Mouse (Mus musculus): Measurements from ENCODE around the gene Abca1. TPM values are rescaled to one million over a fixed set of nuclear protein-coding genes. Genes with fewer than 3 reads are reported as not detected.

The Abca1 gene
- polyA plus RNA-seq, 1 experiment: 2.6 TPM

GRCm38 (mm10) chr4:53023189-53023925 is 136.3 kb downstream of the Abca1 start:
- H3K4me1 ChIP-seq (ENCODE audit: control insufficient read depth, insufficient read depth, low read length): no peaks in the 10 kb centered on the region
- H3K9me3 ChIP-seq (replicated peaks; ENCODE audit: control insufficient read depth, insufficient read depth, low read length, poor library complexity, severe bottlenecking): no peaks in the 10 kb centered on the region
- H3K27me3 ChIP-seq (ENCODE audit: control insufficient read depth, insufficient read depth, low read length, poor library complexity, severe bottlenecking): no peaks in the 10 kb centered on the region
- no peak overlapping the region for H3K4me3 ChIP-seq (ENCODE audit: low read depth, low read length)
- no peak overlapping the region for H3K9ac ChIP-seq (ENCODE audit: low read depth, poor library complexity, severe bottlenecking)
- H3K36me3 ChIP-seq (ENCODE audit: control insufficient read depth, insufficient read depth, low read length, poor library complexity, severe bottlenecking): peaks cover 5% of the 10 kb centered on the region
- TF ChIP-seq EP300 (IDR thresholded peaks at IDR 0.05; ENCODE audit: insufficient read depth, low read depth, low read length) (no peak), POLR2A (IDR thresholded peaks at IDR 0.05; ENCODE audit: insufficient read depth, low read length) (no peak), CTCF (IDR thresholded peaks at IDR 0.05; ENCODE audit: low read depth, low read length) (no peak)
- H3K27ac ChIP-seq (ENCODE audit: insufficient read depth, low read length): no peak overlapping the region

GRCm38 (mm10) chr4:53018392-53018791 is 141.3 kb downstream of the Abca1 start:
- TF ChIP-seq CTCF (IDR thresholded peaks at IDR 0.05; ENCODE audit: low read depth, low read length): no peak
- TF ChIP-seq EP300 (IDR thresholded peaks at IDR 0.05; ENCODE audit: insufficient read depth, low read depth, low read length): no peak
- TF ChIP-seq POLR2A (IDR thresholded peaks at IDR 0.05; ENCODE audit: insufficient read depth, low read length): no peak
- Histone ChIP-seq H3K36me3 (ENCODE audit: control insufficient read depth, insufficient read depth, low read length, poor library complexity, severe bottlenecking) (peaks cover 15% of the 10 kb centered on the region), H3K9me3 (replicated peaks; ENCODE audit: control insufficient read depth, insufficient read depth, low read length, poor library complexity, severe bottlenecking) (peaks cover 11% of the 10 kb centered on the region), H3K4me3 (ENCODE audit: low read depth, low read length) (no peak overlapping the region), H3K9ac (ENCODE audit: low read depth, poor library complexity, severe bottlenecking) (no peak overlapping the region), H3K4me1 (ENCODE audit: control insufficient read depth, insufficient read depth, low read length) (no peaks in the 10 kb centered on the region), H3K27ac (ENCODE audit: insufficient read depth, low read length) (no peak overlapping the region), H3K27me3 (ENCODE audit: control insufficient read depth, insufficient read depth, low read length, poor library complexity, severe bottlenecking) (no peaks in the 10 kb centered on the region)

- peaks cover 11% of the 10 kb centered on the region for H3K36me3 ChIP-seq (ENCODE audit: control insufficient read depth, insufficient read depth, low read length, poor library complexity, severe bottlenecking)
- H3K4me1 ChIP-seq (ENCODE audit: control insufficient read depth, insufficient read depth, low read length): no peaks in the 10 kb centered on the region
Observed at GRCm38 (mm10) chr4:53015024-53015423, 144.7 kb downstream of the Abca1 start.

GRCm38 (mm10) chr4:53014421-53014820 is 145.3 kb downstream of the Abca1 start:
- Histone ChIP-seq H3K27ac (ENCODE audit: insufficient read depth, low read length) (no peak overlapping the region), H3K36me3 (ENCODE audit: control insufficient read depth, insufficient read depth, low read length, poor library complexity, severe bottlenecking) (peaks cover 11% of the 10 kb centered on the region), H3K4me3 (ENCODE audit: low read depth, low read length) (no peak overlapping the region), H3K4me1 (ENCODE audit: control insufficient read depth, insufficient read depth, low read length) (no peaks in the 10 kb centered on the region), H3K9ac (ENCODE audit: low read depth, poor library complexity, severe bottlenecking) (no peak overlapping the region), H3K27me3 (ENCODE audit: control insufficient read depth, insufficient read depth, low read length, poor library complexity, severe bottlenecking) (no peaks in the 10 kb centered on the region), H3K9me3 (replicated peaks; ENCODE audit: control insufficient read depth, insufficient read depth, low read length, poor library complexity, severe bottlenecking) (peaks cover 13% of the 10 kb centered on the region)
- TF ChIP-seq EP300 (IDR thresholded peaks at IDR 0.05; ENCODE audit: insufficient read depth, low read depth, low read length) (0 out of 2 replicates have a peak, but pooled peaks have one; percentile 22), POLR2A (IDR thresholded peaks at IDR 0.05; ENCODE audit: insufficient read depth, low read length) (no peak)

More at GRCm38 (mm10) chr4:53015024-53015423, 144.7 kb downstream of the Abca1 start:
- H3K9ac ChIP-seq (ENCODE audit: low read depth, poor library complexity, severe bottlenecking): no peak overlapping the region
- TF ChIP-seq EP300 (IDR thresholded peaks at IDR 0.05; ENCODE audit: insufficient read depth, low read depth, low read length): no peak
- no peak for TF ChIP-seq CTCF (IDR thresholded peaks at IDR 0.05; ENCODE audit: low read depth, low read length)
- no peak for TF ChIP-seq POLR2A (IDR thresholded peaks at IDR 0.05; ENCODE audit: insufficient read depth, low read length)
- H3K4me3 ChIP-seq (ENCODE audit: low read depth, low read length): no peak overlapping the region
- H3K27me3 ChIP-seq (ENCODE audit: control insufficient read depth, insufficient read depth, low read length, poor library complexity, severe bottlenecking): no peaks in the 10 kb centered on the region
- H3K9me3 ChIP-seq (replicated peaks; ENCODE audit: control insufficient read depth, insufficient read depth, low read length, poor library complexity, severe bottlenecking): peaks cover 11% of the 10 kb centered on the region
- no peak overlapping the region for H3K27ac ChIP-seq (ENCODE audit: insufficient read depth, low read length)

- Histone ChIP-seq H3K9me3 (replicated peaks; ENCODE audit: control insufficient read depth, insufficient read depth, low read length, poor library complexity, severe bottlenecking) (peaks cover 11% of the 10 kb centered on the region), H3K36me3 (ENCODE audit: control insufficient read depth, insufficient read depth, low read length, poor library complexity, severe bottlenecking) (peaks cover 2% of the 10 kb centered on the region; the same call in 1 of the 2 replicates), H3K27me3 (ENCODE audit: control insufficient read depth, insufficient read depth, low read length, poor library complexity, severe bottlenecking) (no peaks in the 10 kb centered on the region), H3K4me1 (ENCODE audit: control insufficient read depth, insufficient read depth, low read length) (no peaks in the 10 kb centered on the region), H3K4me3 (ENCODE audit: low read depth, low read length) (peak within 1 kb of the TSS; percentile 87), H3K27ac (ENCODE audit: insufficient read depth, low read length) (no peak within 1 kb of the TSS), H3K9ac (ENCODE audit: low read depth, poor library complexity, severe bottlenecking) (peak within 1 kb of the TSS; percentile 59)
- TF ChIP-seq EP300 (IDR thresholded peaks at IDR 0.05; ENCODE audit: insufficient read depth, low read depth, low read length): peak; percentile 49; the same call in 1 of the 2 replicates
- TF ChIP-seq CTCF (IDR thresholded peaks at IDR 0.05; ENCODE audit: low read depth, low read length): no peak
- peak; percentile 65 for TF ChIP-seq POLR2A (IDR thresholded peaks at IDR 0.05; ENCODE audit: insufficient read depth, low read length)
Observed at GRCm38 (mm10) chr4:53011732-53012361, 147.8 kb downstream of the Abca1 start, which contains the start of gene Nipsnap3b. Gene Nipsnap3b, plus strand, starts transcription at chr4:53011880.

GRCm38 (mm10) chr4:53009871-53010270 is 149.8 kb downstream of the Abca1 start:
- H3K36me3 ChIP-seq (ENCODE audit: control insufficient read depth, insufficient read depth, low read length, poor library complexity, severe bottlenecking): no peaks in the 10 kb centered on the region
- H3K27ac ChIP-seq (ENCODE audit: insufficient read depth, low read length): no peak overlapping the region
- no peak overlapping the region for H3K9ac ChIP-seq (ENCODE audit: low read depth, poor library complexity, severe bottlenecking)
- H3K4me3 ChIP-seq (ENCODE audit: low read depth, low read length): no peak overlapping the region
- no peaks in the 10 kb centered on the region for H3K4me1 ChIP-seq (ENCODE audit: control insufficient read depth, insufficient read depth, low read length)
- H3K9me3 ChIP-seq (replicated peaks; ENCODE audit: control insufficient read depth, insufficient read depth, low read length, poor library complexity, severe bottlenecking): peaks cover 3% of the 10 kb centered on the region; the same call in 1 of the 2 replicates
- H3K27me3 ChIP-seq (ENCODE audit: control insufficient read depth, insufficient read depth, low read length, poor library complexity, severe bottlenecking): no peaks in the 10 kb centered on the region
- TF ChIP-seq EP300 (IDR thresholded peaks at IDR 0.05; ENCODE audit: insufficient read depth, low read depth, low read length): no peak
- no peak for TF ChIP-seq CTCF (IDR thresholded peaks at IDR 0.05; ENCODE audit: low read depth, low read length)
- TF ChIP-seq POLR2A (IDR thresholded peaks at IDR 0.05; ENCODE audit: insufficient read depth, low read length): no peak
